Mouse (Mus musculus) lung, embryonic 15.5 days (tissue): ENCODE measurements at regions not wholly inside any gene's neighbourhood (a gene's known extent, or its start where the extent isn't known, plus 50 kb on each side); places are given as distances from the start of the nearest gene placed in this dataset.

Experiments used
- ATAC-seq: fragments of 200-750 bp; cut with Nextera tagmentation; 2 replicates; pipeline ENCODE4 v1.8.0; 2017; ENCODE audit warnings: moderate number of reproducible peaks, borderline replicate concordance; ENCODE audit not compliant: low FRiP score, low TSS enrichment; ENCODE audit errors: extremely low read depth
- H3K27ac ChIP-seq: fragments of 300-500 bp; sonication (generic); 2 replicates; pipeline ENCODE4 v1.5.1; 2015; ENCODE audit warnings: moderate library complexity, mild to moderate bottlenecking, inconsistent platforms
- H3K27me3 ChIP-seq: fragments of 300-500 bp; sonication (generic); 2 replicates; pipeline ENCODE4 v1.6.1; 2015; ENCODE audit warnings: inconsistent platforms
- H3K36me3 ChIP-seq: fragments of 300-500 bp; sonication (generic); 2 replicates; pipeline ENCODE4 v1.6.1; 2015; ENCODE audit warnings: inconsistent platforms
- H3K4me1 ChIP-seq: fragments of 300-500 bp; sonication (generic); 2 replicates; pipeline ENCODE4 v1.6.1; 2015; ENCODE audit warnings: inconsistent platforms
- H3K4me2 ChIP-seq: fragments of 300-500 bp; sonication (generic); 2 replicates; pipeline ENCODE4 v1.6.1; 2015; ENCODE audit warnings: inconsistent platforms, mild to moderate bottlenecking, moderate library complexity
- H3K4me3 ChIP-seq: fragments of 300-500 bp; sonication (generic); 2 replicates; pipeline ENCODE4 v1.5.1; 2015; ENCODE audit warnings: mild to moderate bottlenecking, inconsistent platforms
- H3K9ac ChIP-seq: fragments of 300-500 bp; sonication (generic); 2 replicates; pipeline ENCODE4 v1.6.1; 2015; ENCODE audit warnings: inconsistent platforms
- H3K9me3 ChIP-seq: fragments of 300-500 bp; sonication (generic); 2 replicates; pipeline ENCODE4 v1.6.1; 2016; ENCODE audit warnings: inconsistent platforms
- WGBS: fragments of 180-500 bp; shearing (Covaris S2); methylation state at CpG from one replicate; pipeline ENCODE4 v1.1.7; 2015; 5-methylcytosine and 5-hydroxymethylcytosine counted together

GRCm38 (mm10) chr13:48022958-48023615 is 237.9 kb upstream of the Id4 start:
- H3K4me1 ChIP-seq, result peaks cover 7% of the 10 kb centered on the region; the same call in 1 of the 2 replicates
- WGBS, result 72% methylated on average over 7 of the region's 7 CpGs
- H3K27ac ChIP-seq, result no peak overlapping the region
- no peaks in the 10 kb centered on the region for H3K27me3 ChIP-seq
- H3K9me3 ChIP-seq, result no peaks in the 10 kb centered on the region
- H3K36me3 ChIP-seq, result no peaks in the 10 kb centered on the region
- H3K4me3 ChIP-seq, result no peak overlapping the region
- H3K4me2 ChIP-seq, result no peak overlapping the region
- H3K9ac ChIP-seq, result no peak overlapping the region
- no peak for ATAC-seq

GRCm38 (mm10) chr13:48027775-48028489 is 233.1 kb upstream of the Id4 start:
- ATAC-seq, result no peak
- 36% methylated on average over 7 of the region's 7 CpGs for WGBS
- H3K4me2 ChIP-seq, result no peak overlapping the region
- no peak overlapping the region for H3K9ac ChIP-seq
- no peaks in the 10 kb centered on the region for H3K9me3 ChIP-seq
- no peaks in the 10 kb centered on the region for H3K36me3 ChIP-seq
- no peaks in the 10 kb centered on the region for H3K27me3 ChIP-seq
- H3K27ac ChIP-seq, result no peak overlapping the region
- peaks cover 10% of the 10 kb centered on the region; the same call in 1 of the 2 replicates for H3K4me1 ChIP-seq
- H3K4me3 ChIP-seq, result no peak overlapping the region

GRCm38 (mm10) chr13:48031491-48031890 is 229.5 kb upstream of the Id4 start:
- no peak for ATAC-seq
- Histone ChIP-seq H3K36me3 (no peaks in the 10 kb centered on the region), H3K27me3 (no peaks in the 10 kb centered on the region), H3K9me3 (no peaks in the 10 kb centered on the region), H3K4me1 (peaks cover 10% of the 10 kb centered on the region; the same call in 1 of the 2 replicates), H3K4me2 (no peak overlapping the region), H3K4me3 (no peak overlapping the region), H3K9ac (no peak overlapping the region), H3K27ac (no peak overlapping the region)
- 85% methylated on average over 8 of the region's 8 CpGs for WGBS

- no peak for ATAC-seq
- H3K27me3 ChIP-seq, result no peaks in the 10 kb centered on the region
- no peak overlapping the region for H3K9ac ChIP-seq
- H3K4me1 ChIP-seq, result no peaks in the 10 kb centered on the region
- H3K9me3 ChIP-seq, result no peaks in the 10 kb centered on the region
- no peak overlapping the region for H3K4me3 ChIP-seq
- H3K27ac ChIP-seq, result no peak overlapping the region
- 57% methylated on average over 4 of the region's 4 CpGs for WGBS
- no peaks in the 10 kb centered on the region for H3K36me3 ChIP-seq
- no peak overlapping the region for H3K4me2 ChIP-seq
Observed at GRCm38 (mm10) chr13:48042172-48042571, 218.9 kb upstream of the Id4 start.

- Histone ChIP-seq H3K36me3 (no peaks in the 10 kb centered on the region), H3K9ac (no peak overlapping the region), H3K4me3 (no peak overlapping the region), H3K27me3 (no peaks in the 10 kb centered on the region), H3K9me3 (no peaks in the 10 kb centered on the region), H3K27ac (no peak overlapping the region), H3K4me2 (no peak overlapping the region), H3K4me1 (no peaks in the 10 kb centered on the region)
- WGBS, result 79% methylated on average over 6 of the region's 6 CpGs
- no peak for ATAC-seq
Observed at GRCm38 (mm10) chr13:48042572-48042971, 218.5 kb upstream of the Id4 start.

GRCm38 (mm10) chr13:48046201-48046750 is 214.8 kb upstream of the Id4 start:
- no peak overlapping the region for H3K4me3 ChIP-seq
- H3K9me3 ChIP-seq, result no peaks in the 10 kb centered on the region
- ATAC-seq, result no peak
- H3K4me2 ChIP-seq, result no peak overlapping the region
- no peak overlapping the region for H3K9ac ChIP-seq
- 62% methylated on average over 25 of the region's 25 CpGs for WGBS
- no peaks in the 10 kb centered on the region for H3K27me3 ChIP-seq
- H3K36me3 ChIP-seq, result no peaks in the 10 kb centered on the region
- H3K4me1 ChIP-seq, result no peaks in the 10 kb centered on the region
- H3K27ac ChIP-seq, result no peak overlapping the region

GRCm38 (mm10) chr13:48049796-48050195 is 211.2 kb upstream of the Id4 start:
- Histone ChIP-seq H3K4me2 (no peak overlapping the region), H3K27me3 (no peaks in the 10 kb centered on the region), H3K36me3 (no peaks in the 10 kb centered on the region), H3K4me1 (no peaks in the 10 kb centered on the region), H3K9me3 (no peaks in the 10 kb centered on the region), H3K4me3 (no peak overlapping the region), H3K27ac (no peak overlapping the region), H3K9ac (no peak overlapping the region)
- ATAC-seq, result no peak
- 81% methylated on average over 6 of the region's 6 CpGs for WGBS

- Histone ChIP-seq H3K36me3 (no peaks in the 10 kb centered on the region), H3K4me1 (peaks cover 7% of the 10 kb centered on the region; the same call in 1 of the 2 replicates), H3K9me3 (no peaks in the 10 kb centered on the region), H3K9ac (no peak overlapping the region), H3K4me2 (no peak overlapping the region), H3K27me3 (no peaks in the 10 kb centered on the region), H3K4me3 (no peak overlapping the region), H3K27ac (no peak overlapping the region)
- peak; percentile 57 for ATAC-seq
Observed at GRCm38 (mm10) chr13:48074630-48075029, 186.4 kb upstream of the Id4 start.

- no peaks in the 10 kb centered on the region for H3K27me3 ChIP-seq
- H3K27ac ChIP-seq, result no peak overlapping the region
- H3K9me3 ChIP-seq, result no peaks in the 10 kb centered on the region
- ATAC-seq, result peak; percentile 78
- H3K4me1 ChIP-seq, result peaks cover 7% of the 10 kb centered on the region; the same call in 1 of the 2 replicates
- H3K36me3 ChIP-seq, result no peaks in the 10 kb centered on the region
- H3K4me2 ChIP-seq, result no peak overlapping the region
- H3K9ac ChIP-seq, result no peak overlapping the region
- WGBS, result 32% methylated on average over 5 of the region's 5 CpGs
- no peak overlapping the region for H3K4me3 ChIP-seq
Observed at GRCm38 (mm10) chr13:48075315-48075714, 185.7 kb upstream of the Id4 start.

GRCm38 (mm10) chr13:48078214-48078613 is 182.8 kb upstream of the Id4 start:
- no peak overlapping the region for H3K4me3 ChIP-seq
- H3K4me2 ChIP-seq, result no peak overlapping the region

GRCm38 (mm10) chr13:48083294-48083693 is 177.7 kb upstream of the Id4 start:
- Histone ChIP-seq H3K9ac (no peak overlapping the region), H3K4me2 (no peak overlapping the region), H3K36me3 (no peaks in the 10 kb centered on the region), H3K4me3 (no peak overlapping the region), H3K27ac (peak overlapping the region; percentile 50), H3K27me3 (no peaks in the 10 kb centered on the region), H3K9me3 (no peaks in the 10 kb centered on the region), H3K4me1 (0 out of 2 replicates have a peak, but pooled peaks cover 4% of the 10 kb centered on the region)
- WGBS, result 42% methylated on average over 2 of the region's 2 CpGs
- peak; percentile 35; the same call in 1 of the 2 replicates for ATAC-seq

More at GRCm38 (mm10) chr13:48078214-48078613, 182.8 kb upstream of the Id4 start:
- no peaks in the 10 kb centered on the region for H3K36me3 ChIP-seq
- H3K4me1 ChIP-seq, result peaks cover 9% of the 10 kb centered on the region; the same call in 1 of the 2 replicates
- 52% methylated on average over 12 of the region's 12 CpGs for WGBS
- ATAC-seq, result no peak
- no peak overlapping the region for H3K27ac ChIP-seq
- no peaks in the 10 kb centered on the region for H3K9me3 ChIP-seq
- no peaks in the 10 kb centered on the region for H3K27me3 ChIP-seq
- H3K9ac ChIP-seq, result no peak overlapping the region

- Histone ChIP-seq H3K4me2 (no peak overlapping the region), H3K27me3 (no peaks in the 10 kb centered on the region), H3K36me3 (no peaks in the 10 kb centered on the region), H3K9ac (no peak overlapping the region), H3K4me1 (0 out of 2 replicates have a peak, but pooled peaks cover 4% of the 10 kb centered on the region), H3K4me3 (no peak overlapping the region), H3K27ac (peak overlapping the region; percentile 31; the same call in 1 of the 2 replicates), H3K9me3 (no peaks in the 10 kb centered on the region)
- ATAC-seq, result peak; percentile 57; the same call in 1 of the 2 replicates
Observed at GRCm38 (mm10) chr13:48083807-48084206, 177.2 kb upstream of the Id4 start.
